Comparison of ENCODE assay signal across 19 mouse cellular contexts in the genomic region with DNA sequence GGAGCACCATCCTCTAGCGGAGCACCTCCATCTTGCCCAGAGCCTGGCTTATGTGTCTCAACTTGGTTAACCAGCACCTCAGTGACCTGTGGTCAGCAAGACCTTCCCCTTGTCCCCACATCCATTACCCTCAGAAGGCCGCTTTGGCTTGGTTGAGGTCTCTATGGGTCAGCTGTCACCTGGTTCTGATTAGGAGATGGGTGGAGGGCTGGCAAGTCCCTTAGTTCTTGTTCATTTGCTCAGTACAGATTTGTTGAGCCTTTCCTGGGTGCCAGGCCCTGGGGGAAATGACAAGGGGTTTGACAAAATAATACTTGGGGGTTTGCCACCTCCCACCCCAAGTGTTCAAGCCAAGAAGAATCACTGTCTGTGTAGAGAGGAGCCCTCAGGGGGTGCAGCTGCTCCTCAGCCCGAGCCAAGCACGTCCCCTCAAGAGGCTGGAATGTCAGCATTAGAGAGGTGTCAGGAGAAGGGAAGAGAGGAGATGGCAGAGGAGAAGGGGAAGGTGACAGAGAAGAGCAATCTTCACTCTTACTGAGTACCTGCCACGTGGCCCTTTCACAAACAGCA. TPM values are rescaled to one million over a fixed set of nuclear protein-coding genes. Genes with fewer than 3 reads are reported as not detected.
"Had no signal": no experiment of that assay in that cellular context is flagged by ENCODE, and none has a peak within 500 bp of the region (broad histone marks: within the 10 kb centered on the region; RNA-seq: fewer than 3 reads in every experiment).

No protein-coding gene starts in this region.

- H3K27me3 ChIP-seq: neural tube, embryonic 15.5 days had no signal

- H3K4me1 ChIP-seq: liver, embryonic 15.5 days; midbrain, embryonic 10.5 days; neural tube, embryonic 15.5 days had no signal

- H3K4me3 ChIP-seq: layer of hippocampus, adult 2 months; limb, embryonic 10.5 days; liver, embryonic 15.5 days; midbrain, embryonic 10.5 days; myocyte; neural tube, embryonic 15.5 days had no signal

- H3K4me2 ChIP-seq: liver, embryonic 11.5 days; liver, embryonic 15.5 days; neural tube, embryonic 15.5 days had no signal

- H3K27ac ChIP-seq: layer of hippocampus, adult 2 months; limb, embryonic 10.5 days; liver, embryonic 15.5 days; midbrain, embryonic 10.5 days; neural tube, embryonic 15.5 days had no signal

- H3K36me3 ChIP-seq: limb, embryonic 10.5 days; liver, embryonic 15.5 days; midbrain, embryonic 10.5 days; neural tube, embryonic 15.5 days had no signal

- H3K9ac ChIP-seq: liver, embryonic 15.5 days; neural tube, embryonic 15.5 days had no signal

- H3K9me3 ChIP-seq: limb, embryonic 10.5 days; liver, embryonic 15.5 days; midbrain, embryonic 10.5 days; neural tube, embryonic 15.5 days had no signal

- DNase-seq: kidney, postnatal 10 days; kidney, postnatal 4 days; lung, adult 2 months; midbrain, embryonic 14.5 days; right cerebral cortex, postnatal 4 days; spleen, adult 18-20 months; thymus, adult 2 months; thymus, postnatal 25 days had no signal

RNA-seq across cellular contexts. Expression of gene Spocd1, which starts 23.3 kb away (rescaled TPM):
- polyA plus RNA-seq: kidney, embryonic 14.5 days; limb, embryonic 10.5 days; liver, embryonic 15.5 days; lung, adult 2 months; lung, postnatal 0 days; midbrain, embryonic 10.5 days; midbrain, embryonic 14.5 days; myocyte; neural tube, embryonic 11.5 days; stomach, embryonic 14.5 days had no signal
